Mouse (Mus musculus) spleen, adult 2 months (tissue): ENCODE data around the gene Tnfrsf1a. TPM values are rescaled to one million over a fixed set of nuclear protein-coding genes. Genes with fewer than 3 reads are reported as not detected.
"Not testable (repeated sequence)": the region's sequence is repeated elsewhere in the genome, so short reads cannot be mapped to it uniquely, and the experiment has no call there.

ENCODE experiments used
- DNase-seq, 2 experiments: peaks; one replicate each; pipeline versions ENCODE4 v3.0.0 to v3.0.0-alpha.2; 2012 to 2021; ENCODE audit warnings: low spot score in 2 of 2, low read depth in 1 of 2
- H3K27ac ChIP-seq: fragments of 200-500 bp; 2 replicates; pipeline ENCODE4 v1.5.1; 2012; ENCODE audit warnings: low read length, inconsistent platforms; ENCODE audit not compliant: insufficient read depth
- H3K27me3 ChIP-seq: fragments of 200-500 bp; 2 replicates; pipeline ENCODE4 v1.6.1; 2012; ENCODE audit warnings: mild to moderate bottlenecking, moderate library complexity, low read length, inconsistent platforms; ENCODE audit not compliant: control insufficient read depth, insufficient read depth
- H3K36me3 ChIP-seq: fragments of 200-500 bp; 2 replicates; pipeline ENCODE4 v1.6.1; 2012; ENCODE audit warnings: mild to moderate bottlenecking, low read length, inconsistent platforms; ENCODE audit not compliant: control insufficient read depth, insufficient read depth
- H3K4me1 ChIP-seq: fragments of 200-500 bp; 2 replicates; pipeline ENCODE4 v1.6.1; 2011; ENCODE audit warnings: inconsistent platforms; ENCODE audit not compliant: control insufficient read depth, insufficient read depth, insufficient read length
- H3K4me3 ChIP-seq: fragments of 200-500 bp; 2 replicates; pipeline ENCODE4 v1.5.1; 2011; ENCODE audit warnings: mild to moderate bottlenecking, inconsistent platforms; ENCODE audit not compliant: insufficient read depth, insufficient read length; ENCODE audit errors: extremely low read depth
- CTCF ChIP-seq: fragments of 200-500 bp; IDR thresholded peaks from 2 replicates; pipeline ENCODE4 v1.5.1; 2011; ENCODE audit warnings: mild to moderate bottlenecking, inconsistent platforms; ENCODE audit not compliant: insufficient read depth, insufficient read length, insufficient replicate concordance; ENCODE audit errors: extremely low read depth
- POLR2A ChIP-seq: fragments of 200-500 bp; IDR thresholded peaks from 2 replicates; pipeline ENCODE4 v1.6.1; 2011; ENCODE audit warnings: low read depth, low read length, inconsistent platforms
- WGBS: fragments of 180-500 bp; shearing (Covaris S2); methylation state at CpG from one replicate; pipeline ENCODE4 v1.1.7; 2018; 5-methylcytosine and 5-hydroxymethylcytosine counted together
- polyA plus RNA-seq: library from polyadenylated mRNA; depleted of rRNA; stranded (reverse); fragments of >200 nt; gene quantifications from 2 replicates; pipeline ENCODE4 v1.2.3, GENCODE M21; 2012; rRNA removed

The Tnfrsf1a gene
- polyA plus RNA-seq: 51.3 and 63.7 TPM in 2 replicates

DNA sequence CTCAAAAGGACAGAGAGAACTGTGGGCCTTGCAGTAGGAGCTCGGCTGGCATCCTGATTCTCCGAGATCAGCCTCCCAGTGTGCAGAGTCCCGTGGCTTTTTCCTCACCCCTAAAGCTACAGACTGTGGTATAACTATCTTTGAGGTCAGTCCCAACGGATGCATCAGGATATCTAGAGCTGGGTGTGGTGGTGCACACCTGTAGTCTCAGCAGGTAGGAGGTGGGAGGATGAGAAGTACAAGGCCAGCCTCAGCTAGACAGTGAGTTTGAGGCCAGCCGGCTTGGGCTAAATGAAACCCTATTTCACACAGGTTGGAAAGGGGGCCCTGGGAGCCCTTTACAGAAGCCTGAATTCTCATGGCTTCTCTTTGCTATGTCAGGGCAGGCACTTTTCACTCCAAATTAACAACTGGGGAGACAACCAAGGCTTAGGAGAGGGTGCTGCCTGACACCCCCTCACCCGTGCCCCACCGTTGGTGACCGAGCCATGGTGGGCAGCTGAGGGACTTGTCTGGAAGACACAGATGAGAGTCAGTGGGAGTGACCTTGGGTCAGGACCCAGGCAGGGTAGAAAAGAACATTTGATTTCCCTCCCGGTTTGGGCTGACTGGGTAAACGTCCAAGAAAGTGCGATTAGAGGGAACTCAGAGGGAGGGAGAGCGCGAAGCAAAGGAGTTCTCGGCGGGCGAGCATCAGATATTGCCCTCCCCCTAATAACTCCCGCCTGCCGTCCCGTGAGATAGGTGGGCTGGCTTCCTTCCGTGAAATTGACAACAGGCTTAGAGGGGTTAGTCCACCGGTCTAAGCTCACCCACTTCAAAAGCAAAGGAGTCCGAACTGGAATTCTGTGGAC lies at the start of gene Tnfrsf1a:
Gene Tnfrsf1a (plus strand): TSS at position 642 of the 854 bp plus-strand sequence.
- 16% methylated on average over 22 of the region's 22 CpGs for WGBS
- Histone ChIP-seq H3K4me1 (peaks cover 11% of the 10 kb centered on the region; the same call in 1 of the 2 replicates), H3K36me3 (no peaks in the 10 kb centered on the region), H3K27ac (peak within 1 kb of the TSS; percentile 90), H3K27me3 (peaks cover 4% of the 10 kb centered on the region; the same call in 1 of the 2 replicates), H3K4me3 (peak within 1 kb of the TSS; percentile 71)
- no peak for TF ChIP-seq POLR2A
- TF ChIP-seq CTCF: no peak
- no peak for DNase-seq

DNA sequence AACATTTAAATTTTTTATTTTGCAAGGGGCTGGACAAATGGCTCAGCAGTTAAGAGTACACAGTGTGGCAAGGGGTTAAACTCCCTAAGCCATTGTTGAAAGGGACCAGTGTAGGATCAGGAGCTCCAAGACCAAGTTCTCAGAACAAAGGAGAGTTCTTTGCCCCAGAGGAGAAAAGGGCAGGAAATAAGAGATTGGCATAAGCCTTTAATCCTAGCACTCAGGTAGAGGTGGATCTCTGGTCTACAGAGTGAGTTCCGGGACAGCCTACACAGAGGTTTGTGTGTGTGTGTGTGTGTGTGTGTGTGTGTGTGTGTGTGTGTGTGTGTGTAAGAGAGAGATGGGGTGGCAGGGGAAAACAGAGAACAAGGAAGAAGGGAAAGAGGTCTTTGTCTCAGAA lies 48.2 kb upstream of the Tnfrsf1a start:
- H3K36me3 ChIP-seq: no peaks in the 10 kb centered on the region
- H3K27me3 ChIP-seq: no peaks in the 10 kb centered on the region
- WGBS: 90% methylated on average over 1 of the region's 1 CpGs

DNA sequence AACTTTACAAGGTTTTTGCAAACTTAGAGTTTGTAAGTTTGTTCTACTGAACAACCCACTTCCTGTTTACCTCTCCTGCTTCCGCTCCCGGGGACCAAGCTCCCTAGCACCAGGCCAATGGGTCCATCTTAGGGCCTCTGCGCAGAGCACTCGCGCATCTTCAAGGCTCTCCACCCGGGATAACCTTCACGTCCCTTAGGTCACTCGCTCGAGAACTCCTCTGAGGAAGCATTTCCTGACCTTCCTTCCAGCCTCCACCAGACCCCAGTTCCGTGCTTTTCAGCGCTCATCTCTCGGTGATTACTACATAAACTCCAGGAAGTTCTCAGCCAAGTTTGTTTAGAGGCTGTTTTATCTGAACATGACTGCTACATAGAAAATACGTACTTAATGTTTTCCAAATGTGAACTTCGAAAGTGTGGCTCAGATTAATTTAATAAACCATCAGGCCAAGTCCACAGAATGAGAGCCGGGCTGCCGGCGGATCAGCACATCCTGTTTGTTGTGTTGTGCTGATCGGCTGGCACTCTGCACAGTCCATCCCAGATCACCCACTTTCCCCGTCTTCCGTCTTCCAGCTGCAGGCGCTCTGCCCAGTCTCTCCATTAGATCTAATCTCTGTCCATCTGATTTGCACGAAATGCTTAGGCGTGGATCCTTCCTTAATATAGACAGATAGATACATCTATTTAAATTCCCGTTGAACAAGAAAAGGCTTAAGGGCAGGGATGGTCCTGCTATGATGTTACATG lies 46.8 kb upstream of the Tnfrsf1a start:
- WGBS: 80% methylated on average over 24 of the region's 24 CpGs
- Histone ChIP-seq H3K27me3 (no peaks in the 10 kb centered on the region), H3K4me3 (no peak overlapping the region), H3K36me3 (no peaks in the 10 kb centered on the region), H3K27ac (0 out of 2 replicates have a peak overlapping the region, but pooled peaks have one; percentile 30), H3K4me1 (no peaks in the 10 kb centered on the region)
- TF ChIP-seq CTCF: no peak
- no peak for TF ChIP-seq POLR2A
- DNase-seq: no peak

More for the DNA sequence above, 48.2 kb upstream of the Tnfrsf1a start:
- TF ChIP-seq CTCF (no peak), POLR2A (no peak)
- Histone ChIP-seq H3K4me1 (no peaks in the 10 kb centered on the region), H3K27ac (no peak overlapping the region), H3K4me3 (no peak overlapping the region)
- no peak for DNase-seq

DNA sequence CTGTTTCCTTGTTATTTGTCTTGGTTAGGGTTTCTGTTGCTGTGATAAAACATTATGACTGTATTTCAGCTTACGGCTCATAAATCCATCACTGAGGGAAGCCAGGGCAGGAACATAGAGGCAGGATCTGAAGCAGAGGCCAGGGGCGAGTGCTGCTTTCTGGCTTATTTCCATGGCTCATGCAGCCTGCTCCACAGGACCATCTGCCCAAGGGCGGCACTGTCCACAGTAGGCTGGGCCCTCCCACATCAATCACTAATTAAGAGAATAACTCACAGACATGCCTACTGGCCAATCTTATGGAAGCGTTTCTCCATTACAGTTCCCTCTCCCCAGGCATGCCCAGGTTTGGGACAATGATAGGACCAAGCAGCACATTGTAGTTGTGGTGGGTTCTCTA lies 45.9 kb upstream of the Tnfrsf1a start:
- H3K27me3 ChIP-seq: no peaks in the 10 kb centered on the region
- WGBS: 93% methylated on average over 4 of the region's 4 CpGs
- DNase-seq: no peak
- no peak overlapping the region for H3K4me3 ChIP-seq
- H3K36me3 ChIP-seq: no peaks in the 10 kb centered on the region
- H3K27ac ChIP-seq: no peak overlapping the region
- TF ChIP-seq CTCF: no peak
- TF ChIP-seq POLR2A: no peak
- no peaks in the 10 kb centered on the region for H3K4me1 ChIP-seq

DNA sequence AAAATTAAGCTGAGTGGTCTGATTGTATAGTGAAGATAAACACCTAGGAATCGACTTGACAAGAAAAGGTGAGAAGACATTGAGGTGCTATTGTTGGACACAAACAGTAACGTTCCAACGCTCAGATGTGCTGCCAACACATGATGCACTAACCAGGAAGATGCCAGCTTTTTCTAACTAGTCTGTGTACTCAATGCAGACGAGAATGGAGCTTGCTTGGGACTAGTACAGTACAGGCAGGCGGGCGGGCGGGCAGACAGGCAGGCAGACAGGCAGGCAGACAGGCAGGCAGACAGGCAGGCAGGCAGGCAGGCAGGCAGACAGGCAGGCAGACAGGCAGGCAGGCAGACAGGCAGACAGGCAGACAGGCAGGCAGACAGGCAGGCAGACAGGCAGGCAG lies 44.8 kb upstream of the Tnfrsf1a start:
- WGBS: 89% methylated on average over 7 of the region's 7 CpGs
- H3K4me1 ChIP-seq, H3K36me3 ChIP-seq, H3K27me3 ChIP-seq, DNase-seq, H3K4me3 ChIP-seq, H3K27ac ChIP-seq: not testable (repeated sequence)

DNA sequence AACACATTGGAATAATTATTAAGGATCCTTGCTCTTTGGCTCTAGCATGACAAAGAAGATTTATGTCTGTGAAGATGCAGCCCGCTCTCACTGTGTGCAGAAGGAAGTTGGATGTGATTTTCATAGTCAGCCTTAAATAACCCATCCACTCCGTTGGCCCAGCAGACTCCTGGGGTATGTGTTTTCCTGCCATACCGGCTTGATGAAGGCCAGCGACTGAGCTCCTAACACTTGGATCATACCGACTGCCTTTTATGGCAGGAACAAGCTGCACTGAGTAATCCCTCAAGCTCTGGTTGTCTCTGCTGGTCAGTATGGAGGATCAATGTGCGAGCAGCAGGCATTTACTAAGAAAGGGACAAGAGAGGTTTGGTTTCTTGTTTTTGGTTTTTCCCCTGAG lies 43.7 kb upstream of the Tnfrsf1a start:
- Histone ChIP-seq H3K36me3 (no peaks in the 10 kb centered on the region), H3K27ac (no peak overlapping the region), H3K4me3 (no peak overlapping the region), H3K27me3 (no peaks in the 10 kb centered on the region), H3K4me1 (no peaks in the 10 kb centered on the region)
- WGBS: 87% methylated on average over 6 of the region's 6 CpGs
- no peak for DNase-seq
- TF ChIP-seq CTCF (no peak), POLR2A (no peak)

DNA sequence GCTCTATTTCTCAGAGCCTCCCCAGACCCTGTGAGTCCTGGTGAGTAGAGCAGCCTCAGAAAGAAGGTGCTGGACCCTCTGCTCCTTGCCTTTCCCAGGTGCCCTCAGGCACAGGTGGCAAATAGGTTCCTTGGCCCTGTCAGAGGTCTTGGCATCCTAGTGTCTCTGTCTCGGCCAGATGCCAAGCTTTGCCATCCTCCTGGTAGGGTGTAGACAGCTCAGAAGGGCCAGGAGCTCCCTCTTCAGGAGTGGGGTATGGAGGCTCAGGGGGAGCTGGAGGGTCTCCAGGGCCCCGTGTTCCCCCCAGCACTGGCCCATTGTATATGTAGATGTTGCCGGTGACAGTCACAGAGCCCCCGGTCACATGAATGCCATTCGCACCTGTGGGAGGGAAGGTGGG lies 42.1 kb upstream of the Tnfrsf1a start:
- no peak overlapping the region for H3K27ac ChIP-seq
- WGBS: 95% methylated on average over 5 of the region's 5 CpGs
- TF ChIP-seq CTCF: no peak
- no peak for TF ChIP-seq POLR2A

More for the DNA sequence above, 42.1 kb upstream of the Tnfrsf1a start:
- H3K36me3 ChIP-seq: no peaks in the 10 kb centered on the region
- no peaks in the 10 kb centered on the region for H3K4me1 ChIP-seq
- DNase-seq: no peak
- H3K4me3 ChIP-seq: no peak overlapping the region
- no peaks in the 10 kb centered on the region for H3K27me3 ChIP-seq
